Mouse (Mus musculus): ENCODE data around the gene Erv3.
A peak's percentile ranks its signal among the peaks of the same experiment; 100 is the strongest.
"Not testable (repeated sequence)": the region's sequence is repeated elsewhere in the genome, so short reads cannot be mapped to it uniquely, and the experiment has no call there.

The Erv3 gene

DNA sequence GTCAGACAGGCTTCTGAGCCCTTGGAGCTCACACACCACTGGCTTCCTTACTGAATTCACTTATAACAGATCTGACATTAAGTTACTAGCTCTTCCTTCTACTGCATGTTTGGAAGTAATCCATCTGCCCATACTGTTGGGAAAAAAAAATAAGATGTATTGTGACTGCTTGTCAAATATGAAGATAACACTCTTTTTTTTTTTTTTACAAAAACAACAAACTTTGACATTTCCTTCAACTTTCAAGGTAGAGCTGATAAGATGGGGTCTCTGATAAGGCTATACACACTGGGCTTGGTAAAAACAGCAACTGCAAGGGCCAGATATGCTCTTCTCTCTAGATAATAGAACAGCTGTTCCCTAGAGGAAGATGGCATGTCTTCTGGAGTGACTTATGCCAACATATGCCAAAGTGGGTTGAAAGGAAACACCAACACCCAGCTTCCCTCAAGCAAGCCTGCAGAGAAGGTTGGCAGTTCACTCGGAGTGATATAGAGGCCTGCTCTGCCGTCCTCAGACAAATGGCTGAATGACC lies 4.8 kb upstream of the Erv3 start:
- DNase-seq (ENCODE audit: low spot score in 2 of 2) = no peak

DNA sequence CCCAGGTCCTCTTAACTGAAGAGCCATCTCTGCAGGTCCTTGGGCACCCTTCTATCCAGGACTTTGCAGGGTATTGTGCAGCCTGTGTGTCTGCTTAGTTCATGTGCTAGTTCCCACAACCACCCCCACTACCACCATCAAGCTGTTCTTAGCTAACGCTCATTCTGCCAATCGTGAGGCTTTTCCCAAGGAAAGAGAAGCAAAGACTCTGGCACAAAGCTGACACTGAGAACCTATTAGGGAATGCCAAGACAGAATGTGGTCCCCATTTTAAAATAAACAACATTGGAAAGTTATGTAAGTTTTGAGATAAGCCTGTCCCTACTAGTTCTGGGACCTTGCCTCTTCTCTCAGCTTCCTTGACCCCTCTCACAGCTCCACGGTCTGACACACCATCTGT lies 3.9 kb upstream of the Erv3 start:
- DNase-seq (ENCODE audit: low spot score in 2 of 2) = no peak

- DNase-seq (ENCODE audit: low spot score in 2 of 2) = no peak
Observed at GRCm38 (mm10) chr2:131862617-131863275, 3.2 kb upstream of the Erv3 start.

DNA sequence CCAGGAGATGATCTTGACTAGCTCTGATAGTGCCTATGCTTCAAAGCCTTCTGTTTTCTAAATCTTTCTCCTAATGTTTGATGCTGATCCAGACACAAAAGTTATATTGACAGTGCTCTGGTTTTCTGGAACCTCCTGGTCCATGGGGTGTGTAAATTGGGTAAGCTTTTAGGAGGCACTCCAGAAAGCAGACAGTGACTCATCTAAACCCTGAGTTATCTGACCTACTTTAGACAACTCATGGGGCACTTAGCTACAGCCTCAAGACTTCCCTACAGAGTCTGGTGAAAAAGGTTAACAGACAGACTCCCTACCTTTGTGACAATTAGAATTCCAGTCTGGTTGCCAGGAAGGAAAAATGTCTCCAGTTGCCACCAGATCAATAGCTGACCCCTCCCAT lies 1.7 kb downstream of the Erv3 start:
- DNase-seq (ENCODE audit: low spot score in 2 of 2) = no peak

GRCm38 (mm10) chr2:131853719-131854118 lies 5.8 kb downstream of the Erv3 start:
- no peak for DNase-seq (ENCODE audit: low spot score in 2 of 2)

DNA sequence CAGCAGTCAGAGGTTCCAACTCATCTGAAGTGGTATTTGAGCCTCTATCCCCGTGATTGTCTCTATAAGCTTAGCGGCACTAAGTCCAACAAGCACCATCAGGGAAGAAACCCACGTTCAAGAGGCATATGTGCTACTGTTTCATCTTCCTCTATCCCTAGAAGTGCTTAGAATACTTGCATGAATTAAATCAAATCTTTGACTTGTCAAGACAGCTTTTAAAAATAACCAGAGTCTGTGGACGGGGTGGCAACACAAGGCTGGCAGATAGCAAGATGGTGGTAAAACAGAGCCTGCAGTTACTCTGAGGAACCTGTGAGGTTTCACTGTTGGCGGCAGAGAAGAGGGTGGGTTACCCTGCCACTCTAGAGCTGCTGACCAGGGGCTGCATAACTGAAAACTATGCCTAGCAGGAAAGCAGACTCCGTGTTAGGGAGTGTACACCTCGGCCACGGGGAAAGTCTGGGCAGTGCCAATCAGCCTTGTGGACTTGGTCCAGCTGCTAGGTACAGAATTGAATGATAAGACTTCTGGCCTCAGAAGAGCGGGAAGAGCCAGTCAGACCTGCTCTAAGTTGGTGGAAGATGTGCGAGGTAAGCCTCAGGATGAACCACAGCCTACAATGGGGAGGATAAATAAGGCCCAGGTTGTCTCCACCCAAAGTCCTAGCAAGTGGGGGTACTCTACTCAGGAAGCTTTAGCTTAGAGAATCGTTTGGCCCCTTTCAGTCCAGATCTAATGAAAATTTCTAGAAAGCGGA lies 8.0 kb downstream of the Erv3 start:
- no peak for DNase-seq (ENCODE audit: low spot score in 2 of 2)

DNA sequence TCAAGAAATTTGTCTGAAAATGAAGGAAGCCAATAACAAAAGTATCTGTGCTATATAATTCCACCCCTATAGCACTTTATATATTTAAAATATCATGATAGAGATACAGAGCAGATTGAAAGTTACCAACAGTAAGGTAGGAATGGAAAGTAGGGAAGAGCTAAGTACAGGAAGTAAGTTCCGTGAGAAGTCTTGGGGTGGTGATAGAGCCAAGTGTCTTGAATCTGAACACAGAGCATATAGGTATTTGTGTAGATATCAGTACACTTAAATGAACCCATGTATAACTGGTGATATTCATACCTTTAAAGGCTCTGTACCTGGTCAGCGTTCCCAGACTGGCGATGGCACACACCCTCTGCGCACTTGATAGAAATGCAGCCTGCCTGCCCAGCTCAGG lies 9.5 kb downstream of the Erv3 start:
- no peak for DNase-seq (ENCODE audit: low spot score in 2 of 2)

DNA sequence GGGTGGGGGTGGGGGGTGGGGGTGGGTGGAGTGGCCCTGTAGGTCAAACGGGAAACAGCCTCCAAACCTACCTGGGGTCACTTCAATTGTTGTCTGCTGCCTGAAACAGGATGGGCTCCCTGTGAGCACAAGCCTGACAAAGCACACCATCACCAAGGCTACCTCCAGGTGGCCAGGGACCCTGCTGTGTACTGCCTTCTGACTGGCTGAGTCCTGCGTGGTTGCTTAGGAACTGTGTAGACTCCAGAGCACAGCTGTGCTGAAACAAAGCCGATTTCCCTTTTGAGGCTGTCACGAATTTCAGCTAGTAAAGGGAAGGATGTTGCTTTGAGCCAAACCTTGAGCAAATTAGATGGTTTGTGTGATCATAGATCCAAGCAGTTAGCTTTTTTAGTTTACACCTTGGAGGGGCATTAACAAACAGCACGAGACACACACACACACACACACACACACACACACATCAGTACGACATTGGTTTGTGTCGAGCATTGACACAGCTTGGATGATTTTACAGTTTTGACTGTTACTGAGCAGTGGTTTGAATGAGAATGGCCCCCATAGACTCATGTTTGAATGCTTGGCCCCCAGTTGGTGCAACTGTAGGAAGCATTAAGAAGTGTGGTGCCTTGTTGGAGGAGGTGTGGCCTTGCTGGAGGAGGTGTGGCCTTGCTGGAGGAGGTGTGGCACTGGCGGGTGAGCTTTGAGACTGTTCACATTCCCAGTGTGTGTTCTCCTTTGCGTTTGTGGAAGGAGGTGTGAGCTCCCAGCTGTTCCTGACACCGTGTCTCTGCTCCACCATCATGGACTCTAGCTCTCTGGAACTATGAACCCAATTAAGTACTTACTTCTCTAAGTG lies 11.8 kb downstream of the Erv3 start:
- DNase-seq (ENCODE audit: low spot score in 2 of 2) = no peak

- no peak for DNase-seq (ENCODE audit: low spot score in 2 of 2)
Observed at GRCm38 (mm10) chr2:131846811-131847210, 12.7 kb downstream of the Erv3 start.

DNA sequence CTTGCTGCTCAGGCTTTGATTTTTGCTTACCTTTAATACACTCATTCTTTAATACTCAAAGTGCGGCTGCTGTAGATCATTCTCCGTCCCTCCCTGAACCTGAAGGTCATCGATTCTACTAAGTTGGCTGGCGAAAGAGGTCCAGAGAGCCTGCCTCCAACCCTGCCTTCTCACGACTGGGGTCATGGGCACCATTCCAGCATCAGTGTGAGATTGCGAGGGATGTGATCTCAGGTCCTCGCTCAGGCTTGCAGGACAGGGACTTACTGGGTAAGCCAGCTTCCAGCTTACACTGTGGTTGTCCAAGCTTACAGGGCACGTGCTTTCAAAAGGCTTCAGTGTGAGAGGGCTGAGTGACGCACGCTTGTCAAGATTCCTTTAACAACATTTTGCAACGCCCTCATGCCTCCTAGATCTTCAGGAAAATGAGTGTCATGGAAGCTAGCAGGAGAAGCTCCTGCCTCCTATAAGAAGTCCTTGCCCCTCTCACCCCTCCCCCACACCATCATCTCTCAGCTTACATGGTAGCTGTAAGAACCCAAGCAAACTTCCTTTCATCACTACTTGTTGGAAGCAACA lies 13.3 kb downstream of the Erv3 start:
- no peak for DNase-seq (ENCODE audit: low spot score in 2 of 2)

DNA sequence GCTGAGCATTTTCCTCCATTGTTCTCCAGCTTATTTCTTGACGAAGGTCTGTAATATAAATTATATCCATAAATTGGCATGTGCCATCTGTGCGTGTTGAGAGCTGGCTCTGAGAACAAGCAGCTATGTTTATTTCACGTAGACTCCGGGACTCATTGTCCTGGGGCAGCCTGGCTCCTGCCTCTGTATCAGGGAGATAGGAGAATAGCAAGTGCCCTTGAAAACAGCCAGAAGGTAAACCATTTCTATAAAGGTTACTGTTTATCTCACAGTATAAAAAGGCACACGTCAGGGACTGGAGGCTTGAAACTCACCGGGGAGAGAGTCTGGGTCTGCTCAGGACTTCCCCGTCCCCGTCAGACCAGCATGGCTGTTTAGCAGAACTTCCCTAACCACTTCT lies 13.9 kb downstream of the Erv3 start:
- no peak for DNase-seq (ENCODE audit: low spot score in 2 of 2)

DNA sequence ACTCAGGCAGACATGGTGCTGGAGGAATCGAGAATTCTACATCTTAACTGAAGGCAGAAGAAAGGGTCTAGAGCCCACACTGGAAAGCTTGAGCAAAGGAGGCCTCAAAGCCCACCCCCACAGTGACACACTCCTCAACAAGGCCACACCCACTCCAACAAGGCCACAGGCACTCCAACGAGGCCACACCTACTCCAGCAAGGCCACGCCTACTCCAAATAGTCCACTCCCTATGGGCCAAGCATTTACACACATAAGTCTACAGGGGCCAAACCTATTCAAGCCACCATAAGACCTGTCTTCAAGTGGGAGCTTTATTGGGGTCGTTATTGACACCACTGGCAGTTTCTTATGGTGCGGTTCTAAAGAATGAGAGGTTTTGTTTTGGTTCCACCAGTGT lies 17.0 kb downstream of the Erv3 start:
- DNase-seq (ENCODE audit: low spot score in 2 of 2) = no peak

DNA sequence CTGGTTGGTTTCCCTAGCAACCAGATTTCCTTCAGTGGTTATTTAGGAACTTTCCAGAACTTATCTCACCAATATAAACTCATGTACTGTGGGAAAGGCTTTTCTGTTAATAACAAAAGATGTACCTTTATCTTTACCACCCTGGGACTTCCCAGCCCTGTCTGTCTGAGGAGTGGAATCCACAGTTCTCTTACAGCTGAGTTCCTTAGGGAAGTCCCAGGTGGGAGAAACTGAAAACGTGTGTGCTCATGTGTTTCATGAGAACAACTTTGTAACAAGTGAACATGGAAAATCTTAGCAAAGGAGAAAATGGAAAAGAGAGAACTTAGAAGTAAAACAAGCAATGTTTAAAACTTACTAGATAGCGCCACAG lies 18.2 kb downstream of the Erv3 start:
- DNase-seq (ENCODE audit: low spot score in 2 of 2) = no peak

GRCm38 (mm10) chr2:131840611-131841320 lies 18.8 kb downstream of the Erv3 start:
- no peak for DNase-seq (ENCODE audit: low spot score in 2 of 2)

DNA sequence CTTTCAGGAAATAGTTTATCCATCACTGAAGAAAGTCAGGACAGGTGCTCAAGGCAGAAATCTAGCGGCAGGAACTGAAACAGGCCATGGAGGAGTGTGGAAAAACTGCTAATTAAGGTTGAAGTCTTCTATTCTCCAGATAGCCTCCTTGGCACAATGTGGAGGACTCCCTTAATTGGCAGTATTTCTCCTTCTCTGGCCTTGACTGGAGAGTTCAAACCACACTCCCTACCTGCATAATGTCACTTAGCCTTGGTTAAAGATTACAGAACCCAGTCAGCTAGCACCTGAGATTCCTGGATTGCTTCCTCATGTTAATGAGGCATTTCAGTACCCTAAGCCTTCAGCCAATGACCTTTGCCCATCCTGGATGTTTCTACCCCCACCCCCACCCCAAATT lies 25.3 kb downstream of the Erv3 start:
- DNase-seq (ENCODE audit: low spot score in 2 of 2) = no peak

- DNase-seq (ENCODE audit: low spot score in 2 of 2) = no peak
Observed at GRCm38 (mm10) chr2:131831861-131832260, 27.7 kb downstream of the Erv3 start.

DNA sequence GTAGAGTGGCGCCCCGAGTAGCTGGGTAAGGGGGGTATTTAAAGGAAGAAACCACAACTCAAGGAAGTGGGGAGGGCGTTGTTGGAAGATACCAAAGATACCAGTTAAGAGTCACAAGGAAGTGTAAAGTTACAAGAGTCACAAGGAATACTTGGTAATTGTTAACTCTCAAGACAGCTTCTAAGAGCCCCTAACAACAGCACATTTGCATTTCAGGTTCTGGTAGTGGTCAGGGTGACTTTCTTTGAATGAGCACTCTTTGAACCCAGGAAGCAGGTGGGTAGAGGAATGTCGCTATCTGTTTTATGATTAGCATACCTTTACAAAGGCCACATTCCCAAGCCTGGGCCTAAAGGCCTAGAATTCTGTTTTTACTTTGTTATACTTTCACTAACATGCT lies 28.6 kb downstream of the Erv3 start:
- not testable (repeated sequence) for DNase-seq (ENCODE audit: low spot score in 2 of 2)

DNA sequence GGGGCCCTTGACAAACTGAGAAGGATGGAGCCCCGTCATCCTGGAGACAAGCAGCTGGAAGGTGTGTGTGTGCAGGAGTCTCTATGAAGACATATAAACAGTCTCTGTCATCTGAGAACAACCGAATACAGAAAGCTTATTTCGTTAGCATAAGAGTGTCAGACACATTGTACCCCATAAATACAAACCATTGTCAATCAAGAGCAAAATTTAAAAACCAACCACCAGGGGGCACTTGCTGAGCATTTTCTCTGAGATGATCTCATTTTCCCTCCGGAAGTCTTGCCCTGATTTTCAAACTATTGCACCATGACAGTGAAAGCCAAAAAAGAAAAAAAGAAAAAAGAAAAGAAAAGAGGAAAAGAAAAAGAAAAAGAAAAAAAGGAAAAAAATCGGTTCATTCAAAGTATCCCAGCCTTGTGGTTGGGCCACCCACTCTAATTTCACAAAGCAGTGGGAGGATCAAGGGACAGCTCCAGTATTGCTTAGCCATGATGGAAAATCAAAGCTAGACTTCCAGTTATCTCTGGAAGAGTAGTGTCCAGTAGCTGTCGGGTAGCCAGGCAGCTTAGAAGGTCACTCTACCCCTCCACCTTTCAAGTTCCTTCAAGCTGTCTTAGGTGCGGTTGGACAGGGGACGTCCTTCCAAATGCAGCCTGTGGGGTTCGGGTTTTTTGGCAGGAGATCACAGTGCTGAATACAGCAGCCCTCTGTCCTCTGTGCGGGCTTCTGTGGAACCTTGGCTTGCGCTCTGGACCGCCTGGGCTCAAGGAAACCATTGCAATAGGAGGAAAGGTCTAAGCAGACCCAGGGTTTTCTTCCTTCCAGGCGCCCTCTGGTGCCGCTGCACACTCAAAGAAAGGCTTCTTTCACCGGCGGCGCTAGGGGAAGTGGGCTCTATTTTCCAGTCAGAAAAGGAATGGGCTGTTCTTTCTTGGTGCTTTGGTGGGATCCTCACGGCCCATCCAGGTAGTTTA lies 31.3 kb downstream of the Erv3 start:
- peak; percentile 13 to 24 for DNase-seq (ENCODE audit: low spot score in 2 of 2)

DNA sequence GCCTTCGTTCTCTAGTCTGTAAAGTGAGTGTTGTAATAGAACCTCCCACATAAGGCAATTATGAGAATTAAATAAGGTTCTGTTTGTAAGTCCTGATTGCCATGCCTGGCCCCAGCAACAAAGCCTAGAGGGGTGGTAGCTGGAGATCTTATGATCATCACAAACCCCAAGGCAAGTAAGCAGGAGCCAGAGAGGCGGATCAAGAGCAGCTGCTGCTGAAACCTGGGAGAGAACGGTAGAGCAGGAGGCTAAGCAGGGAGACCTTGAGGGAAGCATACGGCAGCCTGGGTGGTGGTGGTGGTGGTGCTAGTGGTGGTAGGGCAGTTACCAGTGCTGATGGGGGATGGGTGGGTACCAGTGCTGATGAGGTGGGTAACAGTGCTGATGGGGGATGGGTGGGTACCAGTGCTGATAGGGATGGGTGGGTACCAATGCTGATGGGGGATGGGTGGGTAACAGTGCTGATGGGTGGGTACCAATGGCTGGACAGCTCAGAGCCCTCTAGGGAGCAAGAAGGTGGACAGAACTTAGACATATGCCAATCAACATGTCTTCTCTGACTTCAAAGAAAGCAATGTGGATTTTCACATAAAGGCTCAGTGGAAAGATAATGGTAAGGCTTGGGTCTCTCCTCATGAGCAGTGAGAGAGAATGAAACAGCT lies 32.4 kb downstream of the Erv3 start:
- no peak for DNase-seq (ENCODE audit: low spot score in 2 of 2)

DNA sequence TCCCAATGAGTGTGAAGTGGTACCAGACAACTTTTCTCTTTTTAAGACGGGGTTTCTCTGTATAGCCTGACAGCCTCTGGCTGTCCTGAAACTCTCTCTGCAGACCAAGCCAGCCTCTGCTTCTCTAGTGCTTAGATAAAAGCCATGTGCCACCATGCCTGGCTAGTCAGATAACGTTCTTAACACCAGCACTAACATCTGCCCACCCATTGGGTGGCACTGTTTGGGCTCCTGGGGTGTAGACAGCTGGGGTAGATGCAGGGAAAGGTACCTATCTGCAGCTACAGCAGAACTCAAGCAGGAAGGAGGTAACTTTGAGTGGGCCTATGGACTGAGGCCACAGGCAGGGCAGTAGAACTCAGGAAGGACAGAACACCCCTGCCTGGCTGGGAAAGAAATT lies 34.0 kb downstream of the Erv3 start:
- DNase-seq (ENCODE audit: low spot score in 2 of 2) = no peak
